Mouse (Mus musculus): ENCODE data around the gene Sgsm2. TPM values are rescaled to one million over a fixed set of nuclear protein-coding genes. Genes with fewer than 3 reads are reported as not detected.

The Sgsm2 gene
- polyA plus RNA-seq, 1 experiment from 2014 or later, result 0.87 TPM

GRCm38 (mm10) chr11:74847919-74848521 lies 48.8 kb downstream of the Sgsm2 start:
- 2% methylated on average over 13 of the region's 13 CpGs for WGBS (ENCODE audit: insufficient replicate concordance)
- DNase-seq, result peak; percentile 87
- no peaks in the 10 kb centered on the region for H3K27me3 ChIP-seq (ENCODE audit: insufficient read depth, low read length)
- H3K36me3 ChIP-seq (replicated peaks; ENCODE audit: insufficient read depth, low read length), result peaks cover 8% of the 10 kb centered on the region
- peaks cover 8% of the 10 kb centered on the region for H3K4me1 ChIP-seq (ENCODE audit: insufficient read depth)
- peak overlapping the region; percentile 56 for H3K4me2 ChIP-seq (ENCODE audit: low read depth, low read length)
- peak overlapping the region; percentile 56 for H3K27ac ChIP-seq (ENCODE audit: low read depth)
- H3K4me3 ChIP-seq (ENCODE audit: low read depth, low read length), result no peak overlapping the region
- H3K9me3 ChIP-seq (ENCODE audit: low read length), result peaks cover 3% of the 10 kb centered on the region; the same call in 1 of the 2 replicates
- peak; percentile 96 for ATAC-seq
- H3K9ac ChIP-seq (replicated peaks), result 0 out of 2 replicates have a peak overlapping the region, but pooled peaks have one; percentile 12
- TF ChIP-seq EP300 (IDR thresholded peaks at IDR 0.05; ENCODE audit: low read depth), result no peak
- TF ChIP-seq CTCF (IDR thresholded peaks at IDR 0.05; ENCODE audit: low read depth), result peak; percentile 92

- DNase-seq (no peak), ATAC-seq (no peak)
- H3K27ac ChIP-seq (ENCODE audit: low read depth), result no peak overlapping the region
- no peaks in the 10 kb centered on the region for H3K27me3 ChIP-seq (ENCODE audit: insufficient read depth, low read length)
- H3K4me1 ChIP-seq (ENCODE audit: insufficient read depth), result peaks cover 8% of the 10 kb centered on the region
- peaks cover 15% of the 10 kb centered on the region for H3K36me3 ChIP-seq (replicated peaks; ENCODE audit: insufficient read depth, low read length)
- no peak overlapping the region for H3K4me2 ChIP-seq (ENCODE audit: low read depth, low read length)
- 68% methylated on average over 3 of the region's 3 CpGs for WGBS (ENCODE audit: insufficient replicate concordance)
- no peak overlapping the region for H3K4me3 ChIP-seq (ENCODE audit: low read depth, low read length)
- no peak overlapping the region for H3K9ac ChIP-seq (replicated peaks)
- peaks cover 3% of the 10 kb centered on the region; the same call in 1 of the 2 replicates for H3K9me3 ChIP-seq (ENCODE audit: low read length)
- TF ChIP-seq CTCF (IDR thresholded peaks at IDR 0.05; ENCODE audit: low read depth) (peak; percentile 67), EP300 (IDR thresholded peaks at IDR 0.05; ENCODE audit: low read depth) (no peak)
These were observed 51.1 kb downstream of the Sgsm2 start for GRCm38 (mm10) chr11:74845784-74846183.

- peaks cover 15% of the 10 kb centered on the region for H3K36me3 ChIP-seq (replicated peaks; ENCODE audit: insufficient read depth, low read length)
- DNase-seq, result peak; percentile 11
- H3K27ac ChIP-seq (ENCODE audit: low read depth), result no peak overlapping the region
- ATAC-seq, result no peak
- H3K4me2 ChIP-seq (ENCODE audit: low read depth, low read length), result no peak overlapping the region
- no peaks in the 10 kb centered on the region for H3K27me3 ChIP-seq (ENCODE audit: insufficient read depth, low read length)
- WGBS (ENCODE audit: insufficient replicate concordance), result 80% methylated on average over 5 of the region's 5 CpGs
- TF ChIP-seq EP300 (IDR thresholded peaks at IDR 0.05; ENCODE audit: low read depth) (no peak), CTCF (IDR thresholded peaks at IDR 0.05; ENCODE audit: low read depth) (no peak)
- no peak overlapping the region for H3K4me3 ChIP-seq (ENCODE audit: low read depth, low read length)
- peaks cover 3% of the 10 kb centered on the region; the same call in 1 of the 2 replicates for H3K9me3 ChIP-seq (ENCODE audit: low read length)
- no peak overlapping the region for H3K9ac ChIP-seq (replicated peaks)
- peaks cover 14% of the 10 kb centered on the region for H3K4me1 ChIP-seq (ENCODE audit: insufficient read depth)
These were observed 53.1 kb downstream of the Sgsm2 start for GRCm38 (mm10) chr11:74843761-74844160.

GRCm38 (mm10) chr11:74843435-74843714 lies 53.5 kb downstream of the Sgsm2 start:
- H3K4me2 ChIP-seq (ENCODE audit: low read depth, low read length), result no peak overlapping the region
- TF ChIP-seq CTCF (IDR thresholded peaks at IDR 0.05; ENCODE audit: low read depth) (no peak), EP300 (IDR thresholded peaks at IDR 0.05; ENCODE audit: low read depth) (no peak)
- H3K9me3 ChIP-seq (ENCODE audit: low read length), result peaks cover 3% of the 10 kb centered on the region; the same call in 1 of the 2 replicates
- peaks cover 15% of the 10 kb centered on the region for H3K36me3 ChIP-seq (replicated peaks; ENCODE audit: insufficient read depth, low read length)
- H3K9ac ChIP-seq (replicated peaks), result no peak overlapping the region
- no peak overlapping the region for H3K27ac ChIP-seq (ENCODE audit: low read depth)
- no peak overlapping the region for H3K4me3 ChIP-seq (ENCODE audit: low read depth, low read length)
- 81% methylated on average over 2 of the region's 2 CpGs for WGBS (ENCODE audit: insufficient replicate concordance)
- H3K4me1 ChIP-seq (ENCODE audit: insufficient read depth), result peaks cover 12% of the 10 kb centered on the region
- ATAC-seq (no peak), DNase-seq (no peak)
- H3K27me3 ChIP-seq (ENCODE audit: insufficient read depth, low read length), result no peaks in the 10 kb centered on the region

- H3K27ac ChIP-seq (ENCODE audit: low read depth), result no peak overlapping the region
- no peaks in the 10 kb centered on the region for H3K27me3 ChIP-seq (ENCODE audit: insufficient read depth, low read length)
- ATAC-seq, result no peak
- 90% methylated on average over 20 of the region's 22 CpGs for WGBS (ENCODE audit: insufficient replicate concordance)
- peak; percentile 13 for DNase-seq
- H3K4me3 ChIP-seq (ENCODE audit: low read depth, low read length), result no peak overlapping the region
- peaks cover 3% of the 10 kb centered on the region; the same call in 1 of the 2 replicates for H3K9me3 ChIP-seq (ENCODE audit: low read length)
- no peak for TF ChIP-seq EP300 (IDR thresholded peaks at IDR 0.05; ENCODE audit: low read depth)
- no peak for TF ChIP-seq CTCF (IDR thresholded peaks at IDR 0.05; ENCODE audit: low read depth)
- H3K4me1 ChIP-seq (ENCODE audit: insufficient read depth), result peaks cover 10% of the 10 kb centered on the region
- H3K36me3 ChIP-seq (replicated peaks; ENCODE audit: insufficient read depth, low read length), result peaks cover 15% of the 10 kb centered on the region
- no peak overlapping the region for H3K9ac ChIP-seq (replicated peaks)
- H3K4me2 ChIP-seq (ENCODE audit: low read depth, low read length), result no peak overlapping the region
These were observed 54.0 kb downstream of the Sgsm2 start for GRCm38 (mm10) chr11:74842656-74843434.

GRCm38 (mm10) chr11:74842045-74842444 lies 54.8 kb downstream of the Sgsm2 start:
- no peak for ATAC-seq
- Histone ChIP-seq H3K9me3 (ENCODE audit: low read length) (peaks cover 3% of the 10 kb centered on the region; the same call in 1 of the 2 replicates), H3K4me2 (ENCODE audit: low read depth, low read length) (no peak overlapping the region), H3K4me3 (ENCODE audit: low read depth, low read length) (no peak overlapping the region), H3K36me3 (replicated peaks; ENCODE audit: insufficient read depth, low read length) (peaks cover 15% of the 10 kb centered on the region), H3K4me1 (ENCODE audit: insufficient read depth) (peaks cover 13% of the 10 kb centered on the region), H3K9ac (replicated peaks) (no peak overlapping the region), H3K27ac (ENCODE audit: low read depth) (no peak overlapping the region), H3K27me3 (ENCODE audit: insufficient read depth, low read length) (no peaks in the 10 kb centered on the region)
- DNase-seq, result peak; percentile 12
- no peak for TF ChIP-seq CTCF (IDR thresholded peaks at IDR 0.05; ENCODE audit: low read depth)
- no peak for TF ChIP-seq EP300 (IDR thresholded peaks at IDR 0.05; ENCODE audit: low read depth)
- 88% methylated on average over 10 of the region's 13 CpGs for WGBS (ENCODE audit: insufficient replicate concordance)

Measured in liver, postnatal 0 days (tissue).